Mouse (Mus musculus) adrenal gland, postnatal 4 days (tissue): ENCODE results near the gene Speer4c. TPM values are rescaled to one million over a fixed set of nuclear protein-coding genes. Genes with fewer than 3 reads are reported as not detected.
"Not testable (repeated sequence)": the region's sequence is repeated elsewhere in the genome, so short reads cannot be mapped to it uniquely, and the experiment has no call there.

Experiments
- DNase-seq, 2 experiments: peaks; one replicate each; pipeline ENCODE4 v3.0.0; 2021 to 2022; ENCODE audit warnings: low spot score in 2 of 2, mixed read lengths in 2 of 2
- long read RNA-seq, 2 experiments: library from polyadenylated mRNA; stranded (forward); transcript quantifications; one replicate each; pipeline ENCODE4 v2.0.0; 2021
- total RNA-seq, 2 experiments: library from RNA; stranded (reverse); gene quantifications; 2 replicates each; pipeline ENCODE4 v1.2.3; 2021

The Speer4c gene
- not detected for total RNA-seq
- long read RNA-seq, experiment 1: 0 reads
- long read RNA-seq, experiment 2: 0 reads

DNA sequence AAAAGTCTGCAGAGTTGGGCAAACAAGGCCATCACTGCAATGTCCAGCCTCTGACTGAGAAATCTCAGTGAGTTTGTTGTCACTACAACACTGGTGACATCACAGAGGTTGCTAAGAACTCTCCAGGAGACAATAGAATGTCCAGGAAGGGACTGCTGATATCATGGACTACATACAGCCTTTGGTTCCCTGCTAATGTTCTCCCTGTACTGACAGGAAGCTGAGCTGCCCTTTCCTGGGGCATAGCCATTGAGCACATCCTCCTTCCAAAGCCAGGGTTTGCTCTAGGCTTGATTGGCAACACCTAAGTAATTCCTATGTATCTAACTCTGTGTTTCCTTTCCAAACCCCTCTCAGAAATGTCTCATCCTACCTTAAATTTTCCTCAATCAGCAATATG is at the start of gene Speer4c:
Gene Speer4c, minus strand, starts transcription at position 101 of the 400 bp plus-strand sequence.
- DNase-seq: not testable (repeated sequence)

DNA sequence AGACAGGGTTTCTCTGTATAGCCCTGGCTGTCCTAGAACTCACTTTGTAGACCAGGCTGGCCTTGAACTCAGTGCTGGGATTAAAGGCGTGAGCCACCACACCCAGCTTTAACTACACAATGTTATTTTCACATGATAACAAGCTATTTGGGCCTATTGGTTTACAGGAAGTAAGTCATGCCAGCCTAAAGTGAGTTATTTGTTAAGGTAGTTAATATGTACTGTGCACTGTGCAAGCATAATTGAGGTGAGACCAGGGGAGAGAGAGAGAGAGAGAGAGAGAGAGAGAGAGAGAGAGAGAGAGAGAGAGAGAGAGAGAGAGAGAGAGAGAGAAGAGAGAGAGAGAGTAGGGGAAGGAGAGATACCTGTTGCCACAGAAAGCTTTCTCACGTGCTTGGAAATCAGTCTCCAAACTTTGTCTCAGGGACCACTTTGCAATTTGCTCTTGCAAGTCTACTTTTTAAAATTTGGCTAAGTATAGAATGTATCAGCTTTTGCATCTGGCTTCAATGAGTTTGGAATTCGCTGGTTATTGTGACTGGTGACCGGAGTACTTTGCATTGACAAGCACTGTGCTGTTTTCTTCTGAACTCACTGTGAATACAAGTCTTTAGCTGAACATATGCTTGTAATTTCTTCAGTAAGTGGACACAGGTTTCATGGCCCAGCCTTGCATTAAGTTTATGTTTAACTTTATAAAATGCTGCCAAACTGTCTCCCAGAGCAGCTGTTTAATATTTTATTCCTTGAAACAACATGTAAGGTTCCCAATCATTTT is 33.6 kb upstream of the Speer4c start:
- DNase-seq: no peak

DNA sequence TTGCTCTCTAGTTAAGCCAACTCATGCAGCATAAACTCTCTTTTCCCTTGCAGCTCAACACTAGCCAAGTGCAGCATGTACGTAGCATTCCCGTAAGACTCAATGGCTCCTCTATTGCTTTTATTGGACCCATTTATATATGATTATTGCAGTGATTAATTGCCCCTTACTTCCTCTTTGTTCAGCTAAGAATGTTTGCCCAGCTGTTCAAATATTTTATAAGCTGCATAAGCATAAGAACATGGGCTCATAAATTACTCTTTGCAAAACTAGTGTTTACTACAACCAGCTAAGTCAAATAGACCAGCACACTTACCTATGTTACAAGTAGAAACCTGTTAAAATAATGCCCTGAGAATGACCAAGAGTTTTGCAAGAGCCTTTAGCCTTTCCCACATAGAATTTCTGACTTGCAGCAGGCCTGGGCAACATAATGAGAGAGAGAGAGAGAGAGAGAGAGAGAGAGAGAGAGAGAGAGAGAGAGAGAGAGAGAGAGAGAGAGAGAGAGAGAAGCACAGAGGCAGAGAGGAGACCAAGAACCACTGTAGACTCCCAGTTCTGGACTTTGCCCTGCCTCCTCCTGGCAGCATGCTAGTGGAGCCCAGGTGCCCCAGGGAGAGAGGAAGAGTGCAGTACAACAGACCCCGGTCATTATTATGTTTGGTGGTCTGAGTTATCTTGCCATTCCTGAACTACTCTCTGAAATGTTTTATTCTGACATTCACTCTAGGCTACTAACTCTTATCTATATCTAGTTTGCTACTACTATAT is 20.2 kb upstream of the Speer4c start:
- DNase-seq: no peak

DNA sequence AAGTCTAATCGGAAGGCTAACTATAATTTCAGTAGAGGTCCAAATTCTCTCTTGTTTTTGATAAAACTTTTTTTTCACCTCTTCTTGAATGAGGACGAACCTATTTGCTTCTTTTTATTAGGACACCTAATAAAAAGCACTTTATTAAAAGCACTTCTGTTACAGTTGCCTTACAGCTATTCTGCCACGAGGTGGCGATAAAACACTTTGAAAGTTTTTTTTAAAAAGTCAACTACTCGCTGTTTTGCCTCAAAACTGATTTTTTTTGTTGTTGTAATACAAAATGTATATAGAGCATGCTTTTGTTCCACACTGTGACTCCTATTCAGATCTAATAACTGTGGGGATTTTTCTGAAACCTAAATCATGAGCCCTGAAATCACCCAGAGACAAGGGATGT is 11.2 kb downstream of the Speer4c start:
- DNase-seq: not testable (repeated sequence)

DNA sequence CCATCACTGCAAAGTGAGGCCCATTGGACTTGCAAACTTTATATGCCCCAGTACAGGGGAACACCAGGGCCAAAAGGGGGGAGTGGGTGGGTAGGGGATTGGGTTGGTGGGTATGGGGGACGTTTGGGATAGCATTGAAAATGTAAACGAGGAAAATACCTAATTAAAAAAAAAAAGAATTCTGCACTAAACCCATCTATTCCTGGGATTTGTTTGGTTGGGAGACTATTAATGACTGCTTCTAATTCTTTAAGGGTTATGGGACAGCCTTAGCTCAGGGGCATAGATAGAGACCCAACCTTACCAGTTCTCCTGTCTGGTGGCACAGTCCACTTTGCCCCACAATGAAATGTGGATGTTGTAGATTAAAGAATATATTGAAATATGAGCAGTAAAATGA is 16.4 kb downstream of the Speer4c start:
- DNase-seq: not testable (repeated sequence)

DNA sequence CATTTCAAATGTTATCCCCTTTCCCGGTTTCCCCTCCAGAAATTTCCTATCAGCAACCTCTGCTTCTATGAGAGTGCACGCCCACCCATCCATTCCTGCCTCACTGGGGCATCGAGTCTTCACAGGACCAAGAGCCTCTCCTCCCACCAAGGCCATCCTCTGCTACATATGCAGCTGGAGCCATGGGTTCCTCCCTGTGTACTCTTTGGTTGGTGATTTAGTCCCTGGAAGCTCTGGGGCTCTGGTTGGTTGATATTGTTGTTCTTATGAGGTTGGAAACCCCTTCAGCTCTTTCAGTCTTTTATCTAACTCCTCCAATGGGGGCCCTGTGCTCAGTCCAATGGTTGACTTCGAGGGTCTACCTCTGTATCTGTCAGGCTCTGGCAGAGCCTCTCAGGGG is 22.2 kb downstream of the Speer4c start:
- not testable (repeated sequence) for DNase-seq

DNA sequence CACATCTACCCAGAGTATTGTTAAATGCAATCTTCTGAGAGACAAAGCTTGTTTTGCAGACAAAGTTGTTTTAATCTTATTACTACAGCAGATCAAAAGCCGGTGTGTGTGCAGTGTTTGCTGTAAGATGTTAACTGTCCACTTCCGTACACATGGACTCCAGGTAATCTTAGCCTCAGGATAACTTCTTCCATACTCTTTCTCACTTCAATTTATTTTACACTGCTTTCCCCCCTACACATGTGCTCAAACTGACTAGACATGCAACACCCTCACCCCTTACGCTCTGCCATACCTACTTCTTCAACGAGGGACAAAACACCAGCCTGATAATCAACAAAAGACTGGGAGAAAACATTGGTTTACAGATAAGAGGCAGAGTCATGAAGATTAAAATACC is 23.2 kb downstream of the Speer4c start:
- not testable (repeated sequence) for DNase-seq

DNA sequence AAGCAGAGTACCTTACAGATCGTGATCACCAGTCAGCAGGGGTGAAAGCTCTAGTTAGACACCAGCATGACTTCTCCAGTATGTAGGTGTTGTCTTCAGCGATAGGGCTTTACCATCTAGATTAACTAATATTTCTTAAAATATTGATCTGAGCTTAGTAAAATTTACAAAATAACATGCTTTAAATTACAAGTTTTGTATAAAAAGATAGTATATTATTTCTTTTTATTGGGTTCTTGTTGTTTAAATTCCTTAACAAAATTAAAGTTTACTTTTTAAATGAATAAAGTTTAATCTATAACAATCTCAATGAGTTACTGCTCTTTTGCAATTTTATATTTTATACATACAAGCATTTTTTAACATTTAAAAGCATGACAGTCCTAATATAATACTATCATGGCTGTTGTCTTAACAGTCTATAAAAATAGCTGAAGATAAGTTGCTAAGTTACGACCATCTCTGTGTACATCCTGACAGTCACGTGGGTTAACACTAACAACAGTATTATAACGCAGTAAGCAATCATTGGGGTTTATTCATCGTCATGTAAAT is 24.3 kb downstream of the Speer4c start:
- DNase-seq: not testable (repeated sequence)

DNA sequence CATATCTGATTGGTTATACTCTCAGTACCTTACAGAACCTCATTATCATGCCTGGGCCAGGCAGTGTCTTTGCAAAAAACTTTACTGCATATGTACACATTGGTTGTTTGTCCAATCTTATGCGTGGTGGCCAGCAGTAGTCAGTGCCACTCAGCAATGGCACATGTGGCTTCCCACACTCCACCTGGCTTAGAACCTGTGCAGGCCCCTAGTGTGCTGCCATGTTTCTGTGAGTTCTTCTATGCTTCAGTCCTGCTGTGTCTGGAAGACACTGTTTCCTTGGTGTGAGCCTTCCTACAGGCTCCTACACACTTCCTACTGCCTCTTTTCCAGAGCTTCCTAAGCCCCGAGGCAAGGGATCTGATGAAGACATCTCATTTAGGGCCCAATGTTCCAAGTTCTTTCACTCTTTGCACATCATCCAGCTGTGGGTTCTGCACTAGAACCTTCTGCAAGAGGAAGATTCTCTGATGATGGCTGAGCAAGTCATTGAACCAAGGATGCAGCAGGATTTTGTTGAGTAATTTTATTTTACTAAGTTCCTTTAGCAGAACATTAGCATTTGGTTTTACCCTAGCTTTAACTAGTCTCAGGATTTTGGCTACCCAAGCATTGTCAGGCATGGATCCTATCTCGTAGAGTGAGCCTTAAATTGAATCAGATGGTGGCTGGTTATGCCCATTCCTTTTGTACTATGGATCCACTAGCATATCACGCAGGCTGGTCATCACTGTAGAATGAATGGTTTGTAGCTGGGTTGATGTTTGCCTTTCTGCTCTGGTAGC is 25.0 kb downstream of the Speer4c start:
- not testable (repeated sequence) for DNase-seq

DNA sequence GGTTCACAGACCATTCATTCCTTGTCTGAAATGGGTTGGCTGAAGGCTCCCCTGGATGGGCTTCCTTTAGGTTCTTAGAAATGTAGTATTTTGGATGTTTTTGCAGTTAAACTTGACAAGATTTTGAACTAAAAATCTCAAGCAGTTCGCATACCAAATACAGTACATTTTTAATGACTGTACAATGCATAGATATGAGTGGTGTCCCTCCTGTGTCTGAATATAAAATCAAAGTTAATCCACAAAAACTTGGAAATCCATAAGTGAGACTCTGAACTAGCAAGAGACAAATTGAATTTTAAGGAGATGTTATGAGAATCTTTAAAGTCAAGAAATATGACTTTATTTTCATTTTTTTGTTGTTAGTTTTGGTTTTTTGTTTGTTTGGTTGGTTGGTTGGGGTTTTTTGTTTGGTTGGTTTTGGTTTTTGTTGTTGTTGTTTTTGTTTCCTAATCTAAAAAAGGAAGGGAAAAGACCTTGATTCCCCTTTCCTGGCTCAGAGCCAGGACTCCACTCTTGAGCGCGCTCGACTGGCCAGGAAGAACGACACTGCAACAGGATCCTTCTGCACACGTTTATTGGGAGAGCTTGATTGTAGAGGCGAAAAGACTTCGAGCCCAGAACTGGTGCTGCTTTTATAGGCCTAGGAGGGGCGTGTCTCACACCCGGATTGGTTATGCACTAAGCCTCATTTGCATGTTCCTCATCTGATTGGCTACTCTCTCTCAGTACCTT is 32.6 kb downstream of the Speer4c start:
- DNase-seq: not testable (repeated sequence)

DNA sequence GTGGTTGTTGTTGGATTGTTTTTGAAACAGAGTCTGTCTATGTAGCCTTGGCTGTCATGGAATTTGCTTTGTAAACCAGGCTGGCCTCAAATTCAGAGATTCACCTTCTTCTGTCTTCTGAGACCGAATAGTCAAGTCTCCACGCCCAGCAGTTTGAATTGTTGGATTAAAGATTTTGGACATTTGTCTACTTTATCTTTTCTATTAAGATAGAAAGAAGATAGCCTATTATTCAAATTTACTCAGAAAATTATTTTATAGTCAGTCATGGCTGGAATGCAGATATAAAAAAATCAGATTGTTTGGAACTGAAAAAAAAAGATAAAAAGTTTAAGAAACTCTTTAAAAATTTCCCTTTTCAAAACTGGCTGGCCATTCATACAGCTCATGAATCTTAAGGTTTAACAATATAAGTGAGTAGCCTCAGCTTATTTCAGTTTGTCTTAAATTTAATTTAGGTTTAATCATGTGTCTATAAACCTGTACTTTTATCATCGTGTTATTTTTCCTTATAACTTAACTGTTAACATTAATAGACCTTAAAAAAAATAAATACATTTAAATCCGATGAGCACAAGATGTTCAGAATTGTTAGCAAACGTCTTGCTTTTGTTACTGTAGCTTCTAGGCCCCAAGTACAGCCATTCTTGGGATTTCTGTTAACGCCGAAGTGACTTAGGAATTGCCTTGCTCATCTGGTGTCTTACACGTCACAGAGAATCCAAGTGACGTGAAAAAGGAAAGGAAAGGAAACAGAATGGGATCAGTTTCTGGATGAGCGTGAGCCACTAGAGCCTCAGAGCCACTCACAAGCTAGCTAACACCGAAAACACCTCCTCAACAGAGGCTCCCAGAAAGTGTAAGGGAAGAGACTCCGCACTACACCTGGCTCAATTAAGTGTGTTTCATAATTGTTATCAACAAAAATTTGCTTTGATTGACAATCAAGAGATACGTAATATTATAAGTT is 33.8 kb downstream of the Speer4c start:
- not testable (repeated sequence) for DNase-seq

DNA sequence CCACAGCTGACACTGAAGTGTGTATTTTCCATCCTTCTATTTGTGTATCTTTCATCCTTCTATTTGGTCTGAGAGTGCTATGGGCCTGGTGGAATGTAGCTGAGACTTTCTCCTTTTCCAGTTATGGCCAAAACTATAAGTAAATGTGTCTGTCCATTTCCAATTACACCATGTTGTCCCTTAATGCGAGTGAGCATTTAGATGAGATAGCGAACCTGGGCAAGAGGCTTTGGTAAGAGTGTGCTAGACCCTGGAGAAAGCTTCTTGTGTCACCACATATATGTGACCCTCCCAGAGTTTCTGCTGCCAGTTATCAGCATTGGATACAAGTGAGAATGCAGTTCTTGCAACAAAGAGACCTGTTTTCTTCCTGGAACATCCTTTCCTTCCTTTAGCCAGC is 35.2 kb downstream of the Speer4c start:
- DNase-seq: not testable (repeated sequence)

DNA sequence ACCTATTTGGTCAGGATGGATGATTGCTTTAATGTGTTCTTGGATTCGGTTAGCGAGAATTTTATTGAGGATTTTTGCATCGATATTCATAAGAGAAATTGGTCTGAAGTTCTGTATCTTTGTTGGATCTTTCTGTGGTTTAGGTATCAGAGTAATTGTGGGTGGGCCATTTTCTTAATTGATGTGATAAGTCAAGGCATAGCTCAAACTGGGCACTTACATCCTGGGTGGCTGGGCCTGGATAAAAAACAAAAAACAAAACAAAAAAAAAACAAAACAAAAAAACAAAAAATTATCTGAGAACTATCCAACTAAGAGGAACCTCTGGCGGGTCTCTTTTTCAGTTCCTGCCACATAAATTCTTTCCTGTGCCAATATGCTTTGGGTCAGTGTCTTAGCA is 36.3 kb downstream of the Speer4c start:
- DNase-seq: not testable (repeated sequence)

DNA sequence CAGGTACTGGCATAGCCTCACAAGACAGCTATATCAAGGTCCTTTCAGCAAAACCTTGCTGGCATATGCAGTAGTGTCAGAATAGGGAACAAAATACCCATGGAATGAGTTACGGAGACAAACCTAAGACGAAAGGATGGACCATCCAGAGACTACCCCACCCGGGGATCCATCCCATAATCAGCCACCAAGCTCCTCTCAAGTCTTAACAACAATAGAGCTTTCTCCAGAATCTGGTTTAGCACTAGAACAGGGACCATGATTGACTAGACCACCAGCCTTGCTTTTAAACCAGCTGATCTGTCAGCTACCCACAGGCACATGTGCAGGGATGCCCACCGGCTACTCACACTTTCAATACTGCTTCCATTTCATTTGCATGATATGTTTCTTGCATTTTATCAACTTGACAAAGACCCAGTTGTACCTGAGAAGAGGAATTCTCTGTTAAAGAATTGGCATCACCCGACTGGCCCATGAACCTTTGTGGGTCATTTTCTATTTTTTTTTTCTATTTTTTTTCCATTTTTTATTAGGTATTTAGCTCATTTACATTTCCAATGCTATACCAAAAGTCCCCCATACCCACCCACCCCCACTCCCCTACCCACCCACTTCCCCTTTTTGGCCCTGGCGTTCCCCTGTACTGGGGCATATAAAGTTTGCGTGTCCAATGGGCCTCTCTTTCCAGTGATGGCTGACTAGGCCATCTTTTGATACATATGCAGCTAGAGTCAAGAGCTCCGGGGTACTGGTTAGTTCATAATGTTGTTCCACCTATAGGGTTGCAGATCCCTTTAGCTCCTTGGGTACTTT is 39.4 kb downstream of the Speer4c start:
- DNase-seq: not testable (repeated sequence)

DNA sequence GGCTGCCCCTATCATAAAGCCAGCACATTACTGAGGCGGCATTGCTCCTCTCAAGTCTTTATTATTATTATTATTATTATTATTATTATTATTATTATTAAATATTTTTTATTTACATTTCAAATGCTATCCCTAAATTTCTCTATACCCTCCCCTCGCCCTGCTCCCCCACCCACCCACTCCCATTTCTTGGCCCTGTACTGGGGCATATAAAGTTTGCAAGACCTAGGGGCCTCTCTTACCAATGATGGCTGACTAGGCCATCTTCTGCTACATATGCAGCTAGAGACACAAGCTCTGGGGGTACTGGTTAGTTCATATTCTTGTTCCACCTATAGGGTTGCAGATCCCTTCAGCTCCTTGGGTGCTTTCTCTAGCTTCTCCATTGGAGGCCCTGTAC is 40.1 kb downstream of the Speer4c start:
- DNase-seq: not testable (repeated sequence)

DNA sequence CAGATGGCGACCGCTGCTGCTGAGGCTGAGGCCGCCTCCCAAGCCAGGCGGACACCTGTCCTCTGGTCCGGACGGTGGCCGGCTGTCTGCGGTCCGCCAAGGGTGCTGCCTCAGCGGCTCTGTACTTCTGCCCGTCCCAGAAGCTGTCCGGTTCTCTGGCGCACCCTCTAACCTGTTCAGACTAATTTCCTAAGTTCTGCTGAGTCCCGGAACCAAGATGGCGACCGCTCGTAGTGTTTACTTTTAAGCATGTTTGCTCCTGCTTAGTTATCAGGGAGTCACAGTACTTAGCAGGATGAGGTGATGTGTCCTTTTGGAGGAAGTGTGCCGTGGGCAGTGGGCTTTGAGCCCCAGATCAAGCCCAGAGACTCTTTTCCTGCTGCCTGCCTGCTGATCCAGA is 43.3 kb downstream of the Speer4c start:
- DNase-seq: not testable (repeated sequence)

DNA sequence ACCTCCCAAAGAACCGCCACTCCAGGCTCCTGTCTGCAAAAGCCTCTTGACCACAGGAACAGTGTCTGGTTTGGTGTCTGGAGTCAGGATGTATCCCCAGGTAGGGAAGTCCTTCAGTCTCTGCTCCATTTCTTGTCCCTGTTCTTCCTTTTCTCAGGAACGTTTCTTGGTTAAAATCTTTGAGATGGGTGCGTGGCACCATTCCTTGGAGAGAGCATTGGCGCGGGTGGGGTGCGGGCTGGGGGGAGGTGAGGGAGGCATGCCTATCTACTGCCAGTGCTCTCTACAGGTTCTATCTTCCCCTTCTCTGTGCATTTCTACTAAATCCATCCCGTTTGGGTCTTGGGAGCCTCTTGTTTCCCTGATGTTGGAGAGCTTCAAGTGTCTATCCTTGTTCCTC is 50.2 kb downstream of the Speer4c start:
- DNase-seq: not testable (repeated sequence)
